Mouse (Mus musculus) cerebellum, adult (tissue): ENCODE data around the gene Large1.
"Not testable (repeated sequence)": the region's sequence is repeated elsewhere in the genome, so short reads cannot be mapped to it uniquely, and the experiment has no call there.

Source experiments
- ATAC-seq: cut with Nextera tagmentation; 2 replicates; pipeline ENCODE4 v1.9.2; 2017; ENCODE audit warnings: mild to moderate bottlenecking, moderate library complexity, mixed read lengths; ENCODE audit not compliant: insufficient number of reproducible peaks, low FRiP score, low TSS enrichment

Gene Large1

DNA sequence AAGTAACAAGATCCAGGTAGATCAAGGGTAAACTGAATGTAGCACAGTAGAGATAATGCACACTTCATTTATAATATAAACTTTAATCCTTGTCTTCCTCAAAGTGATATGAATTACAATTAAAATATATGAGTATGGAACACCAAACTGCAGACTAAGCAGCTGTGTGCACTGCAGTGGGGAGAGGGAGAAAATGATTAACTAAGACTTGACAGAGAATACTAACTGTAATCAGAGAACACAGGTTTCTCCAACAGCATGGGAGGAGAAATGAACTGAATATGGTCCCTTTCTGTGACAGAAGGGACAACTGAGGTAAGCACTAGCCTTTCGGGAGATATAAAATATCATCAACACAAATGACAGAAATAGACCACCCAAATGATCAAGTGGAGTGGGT is 164.7 kb downstream of the Large1 start:
- ATAC-seq = no peak

GRCm38 (mm10) chr8:73187381-73187780 is 166.0 kb downstream of the Large1 start:
- ATAC-seq = no peak

- ATAC-seq = peak; percentile 71
These were observed 174.9 kb downstream of the Large1 start for GRCm38 (mm10) chr8:73178434-73178833.

DNA sequence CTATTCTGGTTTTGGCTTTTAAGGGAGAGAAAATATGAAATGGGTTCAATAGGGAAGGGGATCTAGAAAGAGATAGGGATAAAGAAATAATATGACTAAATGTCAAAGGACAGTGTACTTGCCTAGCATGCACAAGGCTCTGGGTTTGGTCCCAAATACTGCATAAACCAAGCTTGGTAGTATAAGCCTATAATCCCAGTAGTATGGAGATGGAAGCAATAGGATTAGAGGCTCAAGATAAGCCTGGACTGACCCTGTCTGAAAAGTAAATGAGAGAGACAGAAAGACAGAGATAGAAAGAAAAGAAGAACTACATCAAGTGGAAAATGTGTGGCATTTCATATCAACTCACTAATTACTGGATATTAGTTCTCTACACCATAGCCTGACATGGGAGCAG is 180.7 kb downstream of the Large1 start:
- ATAC-seq = no peak

- ATAC-seq = no peak; the same call in 1 of the 2 replicates
These were observed 191.3 kb downstream of the Large1 start for GRCm38 (mm10) chr8:73161994-73162393.

- ATAC-seq = no peak
These were observed 191.8 kb downstream of the Large1 start for GRCm38 (mm10) chr8:73161564-73161963.

DNA sequence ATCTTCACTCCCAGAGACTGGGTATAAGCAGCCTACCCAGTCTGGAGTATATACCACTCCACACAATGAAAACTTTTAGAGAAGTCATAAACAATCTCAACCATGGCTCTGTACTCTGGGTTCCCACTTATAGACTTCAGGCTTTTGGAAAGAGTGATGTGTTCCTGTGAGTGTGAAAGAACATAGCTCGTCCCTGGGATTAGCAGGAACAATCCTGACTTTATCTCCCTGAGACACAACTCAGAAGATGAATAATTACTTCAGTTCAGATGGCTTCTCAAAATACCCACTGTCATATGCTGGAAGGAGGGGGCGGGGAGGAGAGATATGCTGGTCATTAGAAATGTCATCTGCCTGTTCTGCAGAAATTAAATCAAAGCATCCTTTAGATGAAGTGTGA is 192.4 kb downstream of the Large1 start:
- no peak for ATAC-seq

DNA sequence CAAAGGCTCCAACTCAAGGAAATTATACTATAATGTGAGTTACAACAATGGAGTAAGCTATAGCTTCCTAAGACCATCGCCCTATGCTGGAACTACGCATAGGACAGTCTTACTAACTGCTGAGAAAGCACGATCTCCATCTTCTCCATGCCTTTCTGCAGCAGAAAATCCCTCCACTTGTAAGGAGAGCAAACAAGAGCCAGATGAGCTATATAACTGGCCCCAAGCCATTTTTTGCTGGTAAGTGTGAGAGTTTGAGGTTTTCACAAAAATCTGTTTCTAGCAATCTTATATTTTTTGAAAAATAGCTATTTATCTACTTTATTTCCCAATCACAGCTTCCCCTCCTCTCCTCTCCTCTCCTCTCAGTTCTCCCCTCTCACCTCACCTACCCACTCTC is 206.1 kb downstream of the Large1 start:
- no peak for ATAC-seq

- no peak for ATAC-seq
These were observed 210.5 kb downstream of the Large1 start for GRCm38 (mm10) chr8:73142660-73143395.

DNA sequence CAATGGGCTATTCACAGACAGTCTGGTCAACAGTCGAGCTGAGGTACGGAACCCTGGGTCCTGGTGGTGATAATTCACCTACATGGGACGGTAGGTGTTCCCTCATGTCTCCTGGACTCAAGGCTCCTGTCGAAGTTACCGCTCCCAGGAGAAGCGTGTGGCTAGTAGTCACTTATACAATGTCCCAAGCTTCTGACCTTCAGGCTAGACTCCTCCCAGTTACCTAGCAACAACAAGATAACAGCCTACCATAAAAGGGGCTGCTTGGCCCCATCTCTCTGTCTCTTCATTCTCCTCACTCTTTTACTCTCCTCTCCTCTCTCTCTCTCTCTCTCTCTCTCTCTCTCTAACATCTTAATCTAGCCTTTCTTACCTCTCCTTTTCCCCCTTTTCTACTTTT is 217.9 kb downstream of the Large1 start:
- ATAC-seq = no peak

- ATAC-seq = no peak
These were observed 221.3 kb downstream of the Large1 start for GRCm38 (mm10) chr8:73132080-73132479.

DNA sequence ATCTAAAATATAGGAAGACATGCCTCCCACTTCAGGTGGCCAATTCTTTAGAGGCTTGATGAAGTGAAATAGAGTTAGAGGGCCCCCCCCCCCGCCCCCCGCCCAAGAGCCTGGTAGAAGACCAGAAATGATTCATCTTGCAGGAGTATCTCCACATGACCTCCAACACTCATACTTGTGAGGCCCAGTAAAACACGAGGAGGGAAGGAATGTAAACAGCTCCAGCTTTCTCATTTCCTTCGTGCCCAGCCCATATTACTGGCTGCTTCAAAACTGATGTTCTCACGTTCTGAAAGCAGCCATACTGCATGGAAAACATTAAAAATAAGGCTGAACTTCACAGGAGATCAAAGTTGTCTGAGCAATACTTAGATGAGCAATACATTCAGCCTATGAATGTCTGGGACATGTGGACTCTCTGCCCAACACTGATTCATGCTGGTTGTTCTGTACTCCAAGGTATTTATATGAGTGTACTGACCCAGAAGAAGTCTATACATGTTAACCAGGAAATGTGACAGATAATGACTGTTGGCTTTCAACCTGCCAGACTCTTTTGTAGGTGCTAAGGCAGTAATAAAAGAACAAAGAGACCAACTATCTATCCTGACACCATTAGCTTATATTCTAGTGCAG is 229.4 kb downstream of the Large1 start:
- no peak for ATAC-seq

DNA sequence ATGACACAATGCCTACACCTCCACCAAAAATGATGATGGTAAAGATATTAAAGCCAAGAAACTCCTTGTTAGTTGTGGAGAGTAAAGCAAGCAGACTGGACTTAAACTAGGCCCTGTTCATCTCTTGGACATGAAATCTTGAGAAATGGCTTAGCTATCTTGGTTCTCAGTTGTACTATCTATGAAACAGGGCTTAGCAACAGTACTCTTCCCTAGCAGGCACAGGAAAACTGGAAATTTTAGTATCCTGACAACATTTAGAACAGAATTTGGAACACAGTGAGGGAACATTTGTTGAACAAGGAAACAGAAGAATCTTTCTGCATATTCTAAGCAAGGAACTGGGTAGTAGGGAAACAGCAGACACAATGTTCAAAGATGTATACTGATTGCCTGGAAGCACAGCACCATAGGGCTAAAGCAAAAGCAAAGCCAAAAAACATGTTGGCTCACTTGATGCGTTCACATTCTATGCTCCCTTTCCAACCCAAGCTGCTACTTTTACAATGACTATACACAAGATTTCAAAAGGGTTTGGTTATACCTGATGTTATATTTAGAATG is 240.9 kb downstream of the Large1 start:
- no peak for ATAC-seq

DNA sequence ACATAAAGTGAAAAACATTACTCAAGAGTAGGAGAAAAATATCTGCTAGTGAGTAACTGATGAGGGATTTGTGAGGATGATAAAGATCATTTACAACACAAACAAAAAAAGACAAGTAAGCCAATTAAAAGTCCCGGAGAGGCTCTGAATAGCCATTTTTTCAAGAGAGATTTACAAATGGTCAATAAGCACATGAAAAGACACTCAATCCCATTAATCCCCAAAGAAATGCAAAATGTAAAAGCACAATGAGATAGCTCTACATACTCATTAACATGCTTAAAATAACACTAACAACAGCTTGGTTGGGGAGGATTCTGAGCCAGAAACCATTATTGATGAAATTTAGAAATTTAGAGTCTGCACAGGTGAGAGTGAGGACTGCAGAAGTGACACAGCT is 249.3 kb downstream of the Large1 start:
- no peak for ATAC-seq

- no peak for ATAC-seq
These were observed 252.3 kb downstream of the Large1 start for GRCm38 (mm10) chr8:73101069-73101468.

GRCm38 (mm10) chr8:73100607-73101006 is 252.7 kb downstream of the Large1 start:
- not testable (repeated sequence) for ATAC-seq

DNA sequence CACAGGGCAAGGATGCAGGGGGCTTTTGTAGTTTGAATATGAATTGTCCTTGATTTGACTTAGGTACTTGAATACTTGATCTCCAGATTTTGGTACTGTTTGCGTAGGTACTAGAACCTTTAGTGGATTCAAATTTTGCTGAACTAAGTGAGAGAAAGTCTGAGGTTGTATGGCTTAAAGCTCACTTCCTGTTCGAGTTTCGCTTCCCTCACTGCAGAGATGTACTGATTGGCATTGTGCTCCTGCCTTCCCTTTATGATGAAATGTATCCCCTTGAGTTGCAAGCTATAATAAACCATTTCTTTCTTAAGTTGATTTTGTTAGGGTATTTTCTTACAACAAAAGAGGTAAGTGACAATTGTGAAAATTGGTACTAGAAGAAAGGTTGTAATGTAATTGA is 253.8 kb downstream of the Large1 start:
- no peak for ATAC-seq

- ATAC-seq = no peak
These were observed 256.4 kb downstream of the Large1 start for GRCm38 (mm10) chr8:73096952-73097351.

- ATAC-seq = not testable (repeated sequence)
These were observed 275.6 kb downstream of the Large1 start for GRCm38 (mm10) chr8:73077746-73078145.

GRCm38 (mm10) chr8:73061410-73061809 is 291.9 kb downstream of the Large1 start:
- ATAC-seq = no peak

DNA sequence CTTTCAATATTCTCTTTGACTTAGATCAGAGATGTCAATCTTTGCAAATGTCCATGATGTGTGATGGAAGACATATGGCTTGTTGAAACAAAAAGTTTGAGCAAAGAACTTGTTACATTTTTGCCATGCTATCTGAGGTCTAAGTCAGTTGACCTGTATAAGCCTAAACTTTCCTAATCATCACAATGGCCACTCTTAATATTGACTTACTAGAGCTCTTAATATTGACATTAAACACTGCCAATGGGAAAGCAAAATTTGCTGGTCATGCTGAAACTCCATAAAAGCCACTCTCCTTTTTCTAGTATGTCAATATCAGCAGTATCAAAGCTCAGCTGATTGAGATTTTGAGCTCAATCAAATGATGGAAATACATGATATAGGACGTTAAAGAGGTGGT is 298.6 kb downstream of the Large1 start:
- ATAC-seq = no peak

DNA sequence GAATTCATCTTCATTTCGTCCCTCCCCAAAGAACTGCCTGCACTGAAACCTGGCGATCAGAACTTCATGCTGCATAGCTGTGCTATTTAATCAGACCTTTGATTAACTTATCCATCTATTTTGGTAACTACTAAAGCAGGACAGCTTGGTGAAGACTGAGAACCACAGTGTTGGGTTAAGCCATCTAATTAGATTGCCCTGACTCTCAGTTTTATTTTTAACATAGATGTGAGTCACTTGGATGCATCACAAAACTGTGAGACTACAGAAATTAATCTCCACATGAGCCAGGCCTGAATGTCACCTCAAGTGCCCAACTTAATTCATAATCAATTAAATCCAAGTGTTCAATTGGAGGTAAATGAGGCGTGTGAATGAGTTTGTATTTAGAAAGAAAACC is 299.5 kb downstream of the Large1 start:
- ATAC-seq = no peak
